Mouse (Mus musculus): ENCODE measurements around the gene Ska3. TPM values are rescaled to one million over a fixed set of nuclear protein-coding genes. Genes with fewer than 3 reads are reported as not detected.

Ska3 gene
- polyA plus RNA-seq, 1 experiment from 2014 or later, result 39.0 TPM

DNA sequence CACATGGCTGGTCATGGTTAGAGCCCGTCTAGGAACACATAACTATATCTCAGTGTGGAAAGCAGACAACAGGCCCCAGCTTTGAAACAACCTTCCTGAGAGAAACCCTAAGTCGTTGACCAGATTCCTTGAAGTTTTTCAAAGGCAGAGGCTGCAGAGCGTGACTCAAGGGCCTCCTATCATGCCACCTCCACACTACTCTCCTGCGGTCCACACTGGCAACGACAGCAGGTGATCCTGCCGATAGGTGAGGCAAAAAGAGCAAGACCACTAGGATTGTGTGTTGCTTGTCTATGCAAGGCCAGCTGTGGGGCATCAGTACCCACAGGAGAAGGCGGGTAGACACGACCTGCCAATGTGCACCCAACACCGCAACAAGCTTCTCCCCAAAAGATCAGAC, 36.2 kb downstream of the Ska3 start:
- H3K36me3 ChIP-seq, result no peaks in the 10 kb centered on the region
- no peak overlapping the region for H3K9ac ChIP-seq
- WGBS, result 86% methylated on average over 9 of the region's 9 CpGs
- no peak overlapping the region for H3K4me2 ChIP-seq
- ATAC-seq (ENCODE audit: insufficient number of reproducible peaks, insufficient read depth, low FRiP score, low TSS enrichment, low read depth), result no peak
- no peak overlapping the region for H3K4me3 ChIP-seq
- no peak overlapping the region for H3K27ac ChIP-seq
- no peaks in the 10 kb centered on the region for H3K4me1 ChIP-seq
- no peaks in the 10 kb centered on the region for H3K27me3 ChIP-seq
- no peaks in the 10 kb centered on the region for H3K9me3 ChIP-seq

DNA sequence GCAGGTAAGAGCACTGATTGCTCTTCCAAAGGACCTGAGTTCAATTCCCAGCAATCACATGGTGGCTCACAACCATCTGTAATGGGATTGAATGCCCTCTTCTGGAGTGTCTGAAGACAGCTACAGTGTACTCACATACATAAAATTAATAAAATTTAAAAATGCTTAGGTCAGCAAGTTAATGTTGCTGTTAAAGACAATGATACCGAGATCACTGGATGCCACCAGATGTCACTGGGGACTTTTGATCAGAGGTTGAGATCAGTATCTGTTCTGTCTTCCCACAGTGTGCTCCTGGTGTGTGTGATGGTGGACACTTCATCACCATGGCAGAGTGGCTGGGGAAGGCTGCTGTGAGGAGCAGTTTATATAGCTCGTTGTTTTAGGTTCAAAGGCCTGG, 36.7 kb downstream of the Ska3 start:
- Histone ChIP-seq H3K9ac (no peak overlapping the region), H3K4me1 (no peaks in the 10 kb centered on the region), H3K27ac (no peak overlapping the region), H3K4me3 (no peak overlapping the region), H3K27me3 (no peaks in the 10 kb centered on the region), H3K4me2 (no peak overlapping the region), H3K36me3 (no peaks in the 10 kb centered on the region), H3K9me3 (no peaks in the 10 kb centered on the region)
- no peak for ATAC-seq (ENCODE audit: insufficient number of reproducible peaks, insufficient read depth, low FRiP score, low TSS enrichment, low read depth)
- 71% methylated on average over 2 of the region's 2 CpGs for WGBS

DNA sequence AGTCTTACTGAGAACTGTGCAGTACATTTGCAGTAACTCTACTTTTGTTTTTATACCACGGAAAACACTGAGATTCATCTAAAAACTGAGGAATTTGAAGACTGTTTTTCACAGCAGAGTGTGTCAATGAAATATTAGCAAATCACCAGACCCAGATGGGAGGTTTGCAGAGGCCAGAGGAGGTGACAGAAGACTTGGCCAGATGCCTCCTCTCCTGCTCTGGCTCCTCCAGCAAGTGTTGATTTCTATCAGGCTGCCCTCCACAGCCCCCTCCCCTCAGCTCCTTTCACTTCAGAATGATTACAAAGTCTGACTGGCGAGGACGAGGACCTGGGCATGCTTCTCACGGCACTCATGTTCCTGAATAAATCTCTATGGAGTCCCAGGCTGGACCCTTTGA, 38.6 kb downstream of the Ska3 start:
- WGBS, result 65% methylated on average over 4 of the region's 4 CpGs
- H3K36me3 ChIP-seq, result no peaks in the 10 kb centered on the region
- no peaks in the 10 kb centered on the region for H3K27me3 ChIP-seq
- no peaks in the 10 kb centered on the region for H3K4me1 ChIP-seq
- no peak overlapping the region for H3K9ac ChIP-seq
- no peak overlapping the region for H3K4me3 ChIP-seq
- no peak overlapping the region for H3K27ac ChIP-seq
- no peak overlapping the region for H3K4me2 ChIP-seq
- no peaks in the 10 kb centered on the region for H3K9me3 ChIP-seq
- no peak for ATAC-seq (ENCODE audit: insufficient number of reproducible peaks, insufficient read depth, low FRiP score, low TSS enrichment, low read depth)

DNA sequence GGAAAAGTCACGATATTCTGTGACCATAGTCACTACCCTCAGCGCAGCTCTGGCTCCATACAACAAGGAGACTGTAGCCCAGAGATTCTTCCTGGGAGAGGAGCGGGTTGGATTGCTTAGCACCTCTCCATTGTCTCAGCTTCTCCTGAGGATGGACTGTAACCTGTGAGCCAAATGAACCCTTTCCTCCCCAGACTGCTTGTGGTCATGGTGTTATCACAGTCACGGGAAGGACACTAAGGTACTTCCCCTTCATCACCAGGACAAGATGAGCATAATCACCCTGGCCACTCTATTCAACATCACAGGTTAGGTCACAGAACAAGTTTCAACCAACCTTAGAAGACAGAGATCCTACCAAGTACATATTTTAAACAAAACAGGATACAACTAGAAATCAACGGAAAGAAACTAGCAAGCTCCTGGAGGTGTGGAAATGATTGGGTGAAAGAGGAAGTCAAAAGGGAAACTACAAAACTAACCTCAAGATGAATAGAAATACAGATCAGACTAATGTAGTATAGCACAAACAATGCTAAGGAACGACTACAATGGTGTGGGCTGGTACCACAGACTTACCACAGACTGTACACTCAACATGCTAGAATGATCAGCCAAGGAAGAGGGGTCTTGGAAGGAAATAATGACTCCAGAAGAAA, 53.7 kb downstream of the Ska3 start:
- no peak overlapping the region for H3K9ac ChIP-seq
- H3K36me3 ChIP-seq, result no peaks in the 10 kb centered on the region
- H3K4me2 ChIP-seq, result no peak overlapping the region
- 85% methylated on average over 6 of the region's 6 CpGs for whole genome bisulfite sequencing
- no peak for ATAC-seq (ENCODE audit: insufficient number of reproducible peaks, insufficient read depth, low FRiP score, low TSS enrichment, low read depth)
- no peaks in the 10 kb centered on the region for H3K27me3 ChIP-seq
- no peaks in the 10 kb centered on the region for H3K4me1 ChIP-seq
- H3K9me3 ChIP-seq, result no peaks in the 10 kb centered on the region
- no peak overlapping the region for H3K27ac ChIP-seq
- H3K4me3 ChIP-seq, result no peak overlapping the region

DNA sequence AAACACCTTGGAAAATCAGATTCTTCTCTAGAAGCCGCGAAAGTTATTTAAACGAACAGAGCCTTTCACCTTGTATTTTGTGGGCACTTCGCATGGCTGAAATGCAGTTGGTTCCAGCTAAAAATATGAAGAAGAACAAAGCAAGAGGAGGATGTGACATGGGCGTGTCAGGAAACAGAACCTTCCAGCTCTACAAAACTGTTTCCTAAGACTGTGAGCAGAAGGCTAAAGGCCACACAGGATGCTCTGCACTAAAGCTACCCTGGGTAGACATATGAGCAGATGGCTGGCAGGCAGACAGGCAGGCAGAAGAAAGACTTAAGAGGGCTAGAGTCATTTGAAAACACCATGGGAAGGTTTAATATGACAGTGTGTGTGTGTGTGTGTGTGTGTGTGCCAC, 56.9 kb downstream of the Ska3 start:
- 90% methylated on average over 5 of the region's 5 CpGs for WGBS
- no peak for ATAC-seq (ENCODE audit: insufficient number of reproducible peaks, insufficient read depth, low FRiP score, low TSS enrichment, low read depth)
- no peaks in the 10 kb centered on the region for H3K4me1 ChIP-seq

DNA sequence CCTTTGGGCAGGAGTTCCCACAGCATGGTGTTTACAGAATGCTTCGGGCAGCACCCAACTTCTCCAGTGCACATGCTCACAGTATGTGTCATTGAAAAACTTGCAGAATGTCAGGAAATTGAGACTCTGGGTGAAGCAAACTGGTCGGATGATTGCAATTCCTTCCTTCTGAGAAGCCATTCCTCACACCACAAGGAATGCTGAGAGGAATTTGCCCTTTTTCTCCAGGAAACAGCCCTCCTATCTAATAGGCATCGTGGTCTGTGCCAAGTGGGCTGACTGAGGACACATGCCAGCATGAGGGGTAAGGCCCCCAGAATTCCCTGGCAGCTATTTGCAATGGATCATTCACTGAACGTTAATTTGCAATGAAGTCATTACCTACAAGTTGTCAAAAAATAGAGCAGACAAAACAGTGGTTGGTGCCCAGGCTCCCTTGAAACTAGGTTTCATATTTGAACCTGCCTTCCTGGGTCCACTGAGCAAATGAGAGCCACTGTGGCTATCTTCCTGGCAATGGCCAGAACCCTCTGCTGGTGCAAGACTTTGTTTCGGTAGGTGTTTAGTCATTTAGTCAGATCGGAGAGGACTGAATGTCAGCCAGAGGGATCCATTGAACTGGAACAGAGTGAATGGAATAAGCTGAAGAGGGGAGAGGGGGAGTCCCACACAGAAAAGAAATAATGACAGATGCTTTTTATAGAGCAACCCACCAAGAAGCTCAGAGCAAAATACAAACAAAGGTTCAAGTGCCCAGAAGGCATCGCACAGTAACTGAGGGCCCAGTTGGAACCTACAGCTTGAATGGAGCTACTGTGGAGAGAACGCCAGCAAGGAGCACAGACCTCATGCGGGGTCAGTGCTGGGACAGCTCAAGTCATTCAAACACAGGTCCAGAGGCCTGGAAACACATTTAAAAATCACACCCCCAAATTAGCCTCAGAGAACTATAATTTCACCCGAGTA, 65.3 kb downstream of the Ska3 start:
- WGBS, result 44% methylated on average over 10 of the region's 10 CpGs

More for the DNA sequence above, 56.9 kb downstream of the Ska3 start:
- H3K36me3 ChIP-seq, result no peaks in the 10 kb centered on the region
- H3K9me3 ChIP-seq, result no peaks in the 10 kb centered on the region
- H3K27me3 ChIP-seq, result no peaks in the 10 kb centered on the region
- H3K27ac ChIP-seq, result no peak overlapping the region
- H3K4me3 ChIP-seq, result no peak overlapping the region
- H3K9ac ChIP-seq, result no peak overlapping the region
- H3K4me2 ChIP-seq, result no peak overlapping the region

DNA sequence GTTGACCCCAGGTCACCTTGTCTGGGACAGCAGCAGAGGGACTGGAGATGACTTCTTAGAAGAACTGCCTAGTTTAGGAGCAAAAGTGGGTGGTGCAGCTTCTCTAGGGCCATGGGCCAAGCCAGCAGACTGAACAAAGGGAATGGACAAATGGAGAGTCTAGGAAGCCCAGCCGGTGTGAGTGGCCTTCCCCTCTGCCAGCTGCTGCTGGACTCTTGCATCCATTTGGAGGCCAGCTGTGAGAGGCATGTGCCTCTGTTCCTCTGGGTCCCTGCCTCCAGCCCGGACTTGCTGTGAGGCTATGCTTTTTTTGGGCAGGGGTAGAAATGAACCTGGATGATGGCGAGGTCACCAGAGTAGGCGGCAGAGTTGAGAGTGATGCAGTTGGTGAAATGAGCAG, 67.7 kb downstream of the Ska3 start, which contains the start of gene Lats2:
TSS of gene Lats2 (minus strand) at position 152 of the 400 bp plus-strand sequence.
- Histone ChIP-seq H3K9me3 (no peaks in the 10 kb centered on the region), H3K36me3 (no peaks in the 10 kb centered on the region), H3K4me1 (peaks cover 21% of the 10 kb centered on the region), H3K27me3 (no peaks in the 10 kb centered on the region), H3K27ac (0 out of 2 replicates have a peak within 1 kb of the TSS, but pooled peaks have one; percentile 7), H3K9ac (no peak within 1 kb of the TSS), H3K4me3 (no peak within 1 kb of the TSS), H3K4me2 (no peak within 1 kb of the TSS)
- 79% methylated on average over 4 of the region's 4 CpGs for WGBS
- no peak for ATAC-seq (ENCODE audit: insufficient number of reproducible peaks, insufficient read depth, low FRiP score, low TSS enrichment, low read depth)

More for the DNA sequence above, 65.3 kb downstream of the Ska3 start:
- peaks cover 15% of the 10 kb centered on the region for H3K4me1 ChIP-seq
- ATAC-seq (ENCODE audit: insufficient number of reproducible peaks, insufficient read depth, low FRiP score, low TSS enrichment, low read depth), result no peak
- H3K4me2 ChIP-seq, result no peak overlapping the region
- H3K36me3 ChIP-seq, result no peaks in the 10 kb centered on the region
- H3K27me3 ChIP-seq, result no peaks in the 10 kb centered on the region
- no peak overlapping the region for H3K4me3 ChIP-seq
- H3K27ac ChIP-seq, result no peak overlapping the region
- no peaks in the 10 kb centered on the region for H3K9me3 ChIP-seq
- H3K9ac ChIP-seq, result no peak overlapping the region

Small RNA genes within 50 kb of the gene (microRNA-seq; reads per million reads assigned to microRNA genes)
- not detected for gene Mir3077

Other genes starting within 250 kb of the Ska3 start
- 24.4 and 26.0 TPM in 2 replicates for gene Xpo4, start 160.8 kb downstream of the Ska3 start, polyA plus RNA-seq (2015; fragmentation: Nextera tagmentation; extraction: Ambion mirVana)
- not detected in 2 replicates for gene Gm49361, start 80.1 kb downstream of the Ska3 start, polyA plus RNA-seq (2015; fragmentation: Nextera tagmentation; extraction: Ambion mirVana)
- 25.3 TPM in 2 replicates for gene Lats2, start 67.8 kb downstream of the Ska3 start, polyA plus RNA-seq (2015; fragmentation: Nextera tagmentation; extraction: Ambion mirVana)
- 27.4 and 35.4 TPM in 2 replicates for gene Sap18, start 28.0 kb downstream of the Ska3 start, polyA plus RNA-seq (2015; fragmentation: Nextera tagmentation; extraction: Ambion mirVana)
- 142 and 147 TPM in 2 replicates for gene Mrpl57, start within 50 bp of the Ska3 start, polyA plus RNA-seq (2015; fragmentation: Nextera tagmentation; extraction: Ambion mirVana)
- 83.3 and 85.5 TPM in 2 replicates for gene Zdhhc20, start 64.1 kb upstream of the Ska3 start, polyA plus RNA-seq (2015; fragmentation: Nextera tagmentation; extraction: Ambion mirVana)
- 96.5 and 103 TPM in 2 replicates for gene Micu2, start 173.1 kb upstream of the Ska3 start, polyA plus RNA-seq (2015; fragmentation: Nextera tagmentation; extraction: Ambion mirVana)
- gene Fgf9, start 244.4 kb upstream of the Ska3 start, polyA plus RNA-seq (2015; fragmentation: Nextera tagmentation; extraction: Ambion mirVana), result 7.5 and 10.4 TPM in 2 replicates

Measured in embryonic facial prominence, embryonic 13.5 days (tissue).